Mouse (Mus musculus) T-helper 2 cell (primary cell): Measurements from ENCODE around the gene Tet2.

Experiments
- in situ Hi-C: fragments of 300-600 bp; cut with MboI, MseI; formaldehyde crosslinking; loops from one replicate; pipeline ENCODE4 v1.15.1; 2025; ENCODE audit warnings: high pct_unique_total_duplicates

Gene Tet2

GRCm38 (mm10) chr3:133463233-133463632 lies 81.7 kb downstream of the Tet2 start:
- in situ Hi-C loops, result no loop called here

- in situ Hi-C loops, result no loop called here
Observed at GRCm38 (mm10) chr3:133462485-133462884, 82.5 kb downstream of the Tet2 start.

GRCm38 (mm10) chr3:133462059-133462458 lies 82.9 kb downstream of the Tet2 start:
- in situ Hi-C loops, result no loop called here

GRCm38 (mm10) chr3:133459174-133459573 lies 85.8 kb downstream of the Tet2 start:
- in situ Hi-C loops, result no loop called here

GRCm38 (mm10) chr3:133453896-133454295 lies 91.0 kb downstream of the Tet2 start:
- in situ Hi-C loops, result no loop called here

GRCm38 (mm10) chr3:133436919-133437320 lies 108.0 kb downstream of the Tet2 start:
- in situ Hi-C loops, result loop anchor here (25.0 kb wide), 1 partner anchor 350 kb away; the partner anchor contains the start of genes Gstcd and Ints12

- in situ Hi-C loops, result loop anchor here (25.0 kb wide), 1 partner anchor 349 kb away; the partner anchor contains the start of genes Gstcd and Ints12
Observed at GRCm38 (mm10) chr3:133436279-133436860, 108.6 kb downstream of the Tet2 start.

- in situ Hi-C loops, result loop anchor here (25.0 kb wide), 1 partner anchor 348 kb away; the partner anchor contains the start of genes Gstcd and Ints12
Observed at GRCm38 (mm10) chr3:133435774-133436148, 109.2 kb downstream of the Tet2 start.

GRCm38 (mm10) chr3:133435141-133435773 lies 109.7 kb downstream of the Tet2 start:
- in situ Hi-C loops, result loop anchor here (25.0 kb wide), 1 partner anchor 348 kb away; the partner anchor contains the start of genes Gstcd and Ints12

GRCm38 (mm10) chr3:133429394-133430173 lies 115.4 kb downstream of the Tet2 start:
- in situ Hi-C loops, result loop anchor here (5.0 to 25.0 kb wide), 2 partner anchors 97 to 342 kb away; partner anchors contain the start of genes Gstcd and Ints12

GRCm38 (mm10) chr3:133428003-133428402 lies 116.9 kb downstream of the Tet2 start:
- in situ Hi-C loops, result loop anchor here (25.0 kb wide), 1 partner anchor 341 kb away; the partner anchor contains the start of genes Gstcd and Ints12

- in situ Hi-C loops, result no loop called here
Observed at GRCm38 (mm10) chr3:133423073-133423472, 121.9 kb downstream of the Tet2 start.

GRCm38 (mm10) chr3:133414747-133415146 lies 130.2 kb downstream of the Tet2 start:
- in situ Hi-C loops, result no loop called here
